Mouse (Mus musculus): Measurements from ENCODE around the gene Elovl1.

GRCm38 (mm10) chr4:118417112-118417797 is 10.6 kb upstream of the Elovl1 start:
- TF ChIP-seq CTCF (IDR thresholded peaks at IDR 0.05; ENCODE audit: low read depth) = no peak
- no peak for TF ChIP-seq EP300 (optimal IDR thresholded peaks at IDR 0.05)
